Mouse (Mus musculus) megakaryocyte, embryonic 14.5 days (primary cell): ENCODE data around the gene 1110004F10Rik. TPM values are rescaled to one million over a fixed set of nuclear protein-coding genes. Genes with fewer than 3 reads are reported as not detected.
A peak's percentile ranks its signal among the peaks of the same experiment; 100 is the strongest.

ENCODE experiments used
- H3K27me3 ChIP-seq: replicated peaks from 2 replicates; pipeline ENCODE3; 2012; ENCODE audit warnings: inconsistent platforms
- H3K36me3 ChIP-seq: replicated peaks from 2 replicates; pipeline ENCODE3; 2012; ENCODE audit warnings: low read length, inconsistent platforms, mixed read lengths
- H3K4me1 ChIP-seq: 2 replicates; pipeline ENCODE4 v1.6.1; 2012; ENCODE audit warnings: inconsistent platforms
- H3K4me3 ChIP-seq: replicated peaks from 2 replicates; pipeline ENCODE3; 2012; ENCODE audit warnings: moderate library complexity, mild to moderate bottlenecking, inconsistent platforms
- H3K9me3 ChIP-seq: 2 replicates; pipeline ENCODE4 v1.6.1; 2012; ENCODE audit warnings: inconsistent platforms
- FLI1 ChIP-seq: IDR thresholded peaks from 2 replicates; pipeline ENCODE4 v1.6.1; 2012; ENCODE audit warnings: low read length, inconsistent platforms, mixed read lengths
- GATA1 ChIP-seq: IDR thresholded peaks from 3 replicates; pipeline ENCODE4 v1.6.1; 2012; ENCODE audit warnings: mixed read lengths, low read length, inconsistent platforms, borderline replicate concordance
- polyA plus RNA-seq: library from polyadenylated mRNA; stranded (reverse); fragments of >175 nt; gene quantifications from 2 replicates; pipeline ENCODE4 v1.2.3, GENCODE M21; 2012; ENCODE audit warnings: low replicate concordance; ENCODE audit not compliant: insufficient read depth

1110004F10Rik gene
- polyA plus RNA-seq: 10.6 and 59.4 TPM in 2 replicates

DNA sequence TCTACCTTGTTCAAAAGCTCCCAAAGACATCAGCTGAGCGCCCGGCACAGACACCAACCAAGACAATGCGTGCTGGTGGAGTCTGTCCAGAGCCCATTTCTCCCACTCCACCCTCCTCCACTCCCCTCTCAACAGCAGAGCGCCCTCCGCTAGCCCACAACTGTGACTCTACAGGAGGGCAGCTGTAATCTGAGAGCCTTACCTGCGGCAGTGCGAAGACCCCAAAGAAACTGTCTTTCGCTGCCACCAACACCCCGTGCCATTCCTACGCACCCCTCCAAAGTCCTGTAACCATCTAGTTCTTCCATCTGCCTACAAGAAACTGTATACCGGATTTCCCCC lies at the start of gene 1110004F10Rik:
TSS of gene 1110004F10Rik (plus strand) at position 202 of the 342 bp plus-strand sequence.
- H3K36me3 ChIP-seq: no peaks in the 10 kb centered on the region
- H3K9me3 ChIP-seq: 0 out of 2 replicates have a peak, but pooled peaks cover 2% of the 10 kb centered on the region
- H3K27me3 ChIP-seq: peaks cover 68% of the 10 kb centered on the region
- TF ChIP-seq FLI1 (no peak), GATA1 (no peak)
- peaks cover 45% of the 10 kb centered on the region for H3K4me1 ChIP-seq
- H3K4me3 ChIP-seq: peak within 1 kb of the TSS; percentile 94

DNA sequence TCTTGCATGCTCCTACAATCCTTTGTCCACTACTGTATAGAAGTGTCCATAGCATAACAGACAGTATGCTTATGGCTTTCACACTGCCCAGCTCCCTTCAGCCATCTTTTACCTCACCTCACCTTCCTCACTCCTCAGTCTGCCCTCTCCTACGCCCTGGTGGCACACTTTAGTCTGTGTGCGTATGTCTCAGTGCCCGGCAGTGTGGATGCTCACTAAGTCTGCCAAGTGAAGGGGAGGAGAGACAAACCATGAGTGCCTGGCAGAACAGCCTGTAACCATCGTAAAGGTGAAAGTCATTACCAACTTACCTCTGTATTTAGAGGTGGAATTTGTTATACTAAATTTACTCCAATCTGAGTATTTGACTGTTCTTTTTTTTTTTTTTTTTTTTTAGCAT lies 36.5 kb upstream of the 1110004F10Rik start:
- no peaks in the 10 kb centered on the region for H3K9me3 ChIP-seq
- no peaks in the 10 kb centered on the region for H3K27me3 ChIP-seq
- H3K4me3 ChIP-seq: peak overlapping the region; percentile 28
- TF ChIP-seq FLI1 (no peak), GATA1 (no peak)
- H3K4me1 ChIP-seq: no peaks in the 10 kb centered on the region
- no peaks in the 10 kb centered on the region for H3K36me3 ChIP-seq

DNA sequence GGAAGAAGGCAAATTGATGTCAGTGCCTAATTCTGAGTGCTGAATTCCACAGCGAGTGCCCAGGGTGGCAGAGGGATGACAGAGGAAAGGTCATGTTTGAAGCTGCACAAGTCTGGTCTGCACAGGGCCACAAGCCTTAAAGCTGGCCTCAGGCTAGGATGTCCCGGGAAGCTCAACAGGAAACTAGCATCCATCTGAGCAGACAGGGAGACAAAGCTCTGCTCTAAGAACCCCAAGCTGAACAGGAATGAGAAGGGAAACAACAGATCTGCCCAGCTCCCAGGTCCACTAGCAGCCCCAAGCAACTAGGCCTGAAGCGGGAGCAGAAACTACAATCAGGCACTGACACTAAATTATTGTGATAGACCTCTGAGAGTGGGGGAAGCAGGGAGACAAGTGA lies 9.2 kb upstream of the 1110004F10Rik start:
- TF ChIP-seq FLI1 (no peak), GATA1 (no peak)
- peaks cover 36% of the 10 kb centered on the region for H3K4me1 ChIP-seq
- no peak overlapping the region for H3K4me3 ChIP-seq
- no peaks in the 10 kb centered on the region for H3K36me3 ChIP-seq
- peaks cover 65% of the 10 kb centered on the region for H3K27me3 ChIP-seq
- no peaks in the 10 kb centered on the region for H3K9me3 ChIP-seq

DNA sequence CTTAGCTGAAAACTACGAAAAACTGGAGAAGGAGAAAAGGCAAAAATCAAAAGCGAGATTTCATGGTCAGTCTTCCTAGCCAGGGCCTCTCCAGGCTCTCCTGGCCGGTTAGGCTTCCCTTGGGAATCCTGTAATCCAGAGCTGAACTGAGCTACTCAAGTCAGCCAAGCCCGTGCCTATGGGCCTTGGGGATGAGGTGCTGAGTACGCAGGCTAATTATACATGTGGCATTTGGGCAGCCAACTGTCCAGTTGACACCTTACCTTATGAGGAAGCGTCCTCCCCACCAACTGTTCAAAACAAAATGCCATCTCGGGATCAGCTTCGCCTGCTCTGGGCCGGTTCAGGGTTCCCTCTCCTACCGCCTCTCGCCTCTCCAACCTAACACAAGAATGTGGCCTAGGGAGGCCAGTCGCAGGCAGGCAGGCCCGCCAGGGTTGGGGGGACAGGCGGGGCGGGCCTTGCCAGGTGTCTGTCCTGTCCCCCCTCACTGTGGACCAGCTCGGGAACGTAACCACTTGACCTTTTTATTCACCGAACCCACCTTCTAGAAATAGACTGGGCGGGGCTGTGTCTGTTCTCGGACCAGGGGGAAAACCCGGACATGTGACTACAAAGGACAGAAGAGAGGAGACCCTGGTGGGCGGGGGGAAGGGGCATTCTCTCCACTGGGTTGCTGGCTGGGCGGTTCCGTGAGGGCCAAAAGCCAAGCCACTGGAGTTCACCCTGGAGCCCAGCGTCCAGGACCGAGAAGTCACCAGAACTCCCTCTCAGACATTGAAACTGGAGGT lies 8.4 kb upstream of the 1110004F10Rik start:
- Histone ChIP-seq H3K4me1 (peaks cover 36% of the 10 kb centered on the region), H3K4me3 (peak overlapping the region; percentile 91), H3K36me3 (no peaks in the 10 kb centered on the region), H3K27me3 (peaks cover 70% of the 10 kb centered on the region), H3K9me3 (no peaks in the 10 kb centered on the region)
- TF ChIP-seq FLI1 (no peak), GATA1 (no peak)

DNA sequence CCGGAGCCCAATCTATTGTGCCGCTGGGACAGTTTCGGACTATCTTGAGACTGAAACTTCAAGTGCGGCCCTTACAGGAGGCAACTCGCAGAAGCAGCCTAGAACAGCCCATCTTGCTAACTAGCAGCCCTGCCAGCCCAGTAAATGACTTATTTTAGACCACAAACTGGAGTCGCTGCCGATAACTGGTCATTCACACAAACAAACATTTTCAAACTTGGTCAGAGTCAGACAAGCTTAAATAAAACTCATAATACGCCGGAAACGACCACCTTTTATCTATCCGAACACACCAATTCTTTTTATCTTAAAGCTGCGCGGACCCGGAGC lies 7.8 kb upstream of the 1110004F10Rik start:
- Histone ChIP-seq H3K4me3 (peak overlapping the region; percentile 91), H3K27me3 (peaks cover 74% of the 10 kb centered on the region), H3K4me1 (peaks cover 36% of the 10 kb centered on the region)

DNA sequence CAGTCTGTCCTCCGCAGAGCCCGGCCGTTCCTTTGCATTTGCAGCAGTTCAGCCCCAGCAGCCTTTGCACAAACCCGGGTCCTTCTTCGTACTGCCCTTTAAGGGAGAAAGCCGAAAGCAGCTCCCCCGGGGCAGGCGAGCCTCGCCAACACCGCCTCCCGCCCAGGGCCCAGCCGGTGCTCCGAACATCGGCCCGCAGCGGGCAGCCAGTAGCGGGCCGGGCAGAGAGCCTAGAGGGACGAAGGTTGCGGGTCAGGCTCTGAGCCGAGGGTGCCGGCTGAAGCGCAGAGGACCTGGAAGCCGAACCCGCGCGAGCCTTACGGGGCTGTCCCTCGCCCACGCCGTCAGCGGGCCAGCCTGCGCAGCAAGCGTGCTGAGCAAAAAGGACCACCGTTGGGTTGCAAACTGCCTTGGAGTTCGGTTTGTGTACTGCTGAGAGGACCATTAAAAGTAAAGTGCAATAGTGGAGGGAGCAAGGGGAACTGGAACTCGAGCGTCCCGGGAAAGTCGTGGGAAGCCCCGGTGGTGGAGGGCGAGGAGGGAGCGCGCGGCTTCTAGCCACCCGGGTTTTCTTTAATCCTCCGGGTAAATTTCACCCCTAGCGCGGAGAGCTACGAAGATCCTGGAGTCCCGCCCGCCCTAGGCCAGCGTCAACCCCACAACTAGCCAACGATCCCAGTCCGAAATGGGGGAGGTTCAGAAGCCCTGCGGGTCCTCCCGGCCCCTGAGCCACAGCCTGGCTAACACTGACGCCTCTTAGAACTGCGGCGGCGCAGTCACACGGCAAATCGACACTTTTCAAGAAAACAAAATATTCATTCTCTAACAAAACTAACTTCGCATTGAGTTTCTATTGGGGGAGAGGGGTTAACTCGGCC lies 7.2 kb upstream of the 1110004F10Rik start:
- H3K9me3 ChIP-seq: no peaks in the 10 kb centered on the region
- H3K4me3 ChIP-seq: peak overlapping the region; percentile 91
- peaks cover 80% of the 10 kb centered on the region for H3K27me3 ChIP-seq
- no peaks in the 10 kb centered on the region for H3K36me3 ChIP-seq
- H3K4me1 ChIP-seq: peaks cover 36% of the 10 kb centered on the region
- no peak for TF ChIP-seq FLI1
- no peak for TF ChIP-seq GATA1

More for the DNA sequence above, 7.8 kb upstream of the 1110004F10Rik start:
- H3K9me3 ChIP-seq: no peaks in the 10 kb centered on the region
- no peaks in the 10 kb centered on the region for H3K36me3 ChIP-seq
- no peak for TF ChIP-seq FLI1
- TF ChIP-seq GATA1: no peak

DNA sequence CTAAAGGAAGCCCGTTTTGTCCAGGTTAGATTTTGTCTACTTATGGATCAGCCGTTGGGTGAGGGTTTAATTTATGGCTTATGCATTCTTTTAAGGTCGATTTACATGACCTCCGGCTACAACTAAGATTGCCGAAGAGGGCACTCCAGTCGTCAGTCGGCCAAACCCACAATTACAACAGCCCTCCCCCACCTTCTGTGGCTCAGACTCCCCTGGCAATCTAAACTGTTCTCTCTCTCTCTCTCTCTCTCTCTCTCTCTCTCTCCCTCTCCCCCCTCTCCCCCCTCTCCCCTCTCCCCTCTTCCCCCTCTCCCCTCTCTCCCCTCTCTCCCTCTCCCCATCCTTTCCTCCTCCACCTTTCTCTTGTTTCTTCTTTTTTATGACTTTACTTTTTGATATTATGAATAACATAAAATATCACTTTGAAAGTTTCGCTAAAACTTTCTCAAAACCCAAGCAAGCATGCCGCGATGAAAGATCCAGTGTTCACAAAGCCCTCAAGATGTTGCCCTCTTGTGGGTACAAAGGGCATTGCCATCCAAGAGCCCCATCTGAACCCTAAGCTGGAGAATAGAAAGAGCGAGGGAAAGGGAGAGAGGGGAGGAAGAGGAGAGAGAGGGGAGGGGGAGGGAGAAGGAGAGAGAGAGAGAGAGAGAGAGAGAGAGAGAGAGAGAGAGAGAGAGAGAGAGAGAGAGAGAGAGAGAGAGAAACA lies 6.4 kb upstream of the 1110004F10Rik start:
- no peaks in the 10 kb centered on the region for H3K36me3 ChIP-seq
- peak overlapping the region; percentile 91 for H3K4me3 ChIP-seq
- H3K27me3 ChIP-seq: peaks cover 83% of the 10 kb centered on the region
- peaks cover 40% of the 10 kb centered on the region for H3K4me1 ChIP-seq
- TF ChIP-seq GATA1 (no peak), FLI1 (no peak)
- 0 out of 2 replicates have a peak, but pooled peaks cover 2% of the 10 kb centered on the region for H3K9me3 ChIP-seq

DNA sequence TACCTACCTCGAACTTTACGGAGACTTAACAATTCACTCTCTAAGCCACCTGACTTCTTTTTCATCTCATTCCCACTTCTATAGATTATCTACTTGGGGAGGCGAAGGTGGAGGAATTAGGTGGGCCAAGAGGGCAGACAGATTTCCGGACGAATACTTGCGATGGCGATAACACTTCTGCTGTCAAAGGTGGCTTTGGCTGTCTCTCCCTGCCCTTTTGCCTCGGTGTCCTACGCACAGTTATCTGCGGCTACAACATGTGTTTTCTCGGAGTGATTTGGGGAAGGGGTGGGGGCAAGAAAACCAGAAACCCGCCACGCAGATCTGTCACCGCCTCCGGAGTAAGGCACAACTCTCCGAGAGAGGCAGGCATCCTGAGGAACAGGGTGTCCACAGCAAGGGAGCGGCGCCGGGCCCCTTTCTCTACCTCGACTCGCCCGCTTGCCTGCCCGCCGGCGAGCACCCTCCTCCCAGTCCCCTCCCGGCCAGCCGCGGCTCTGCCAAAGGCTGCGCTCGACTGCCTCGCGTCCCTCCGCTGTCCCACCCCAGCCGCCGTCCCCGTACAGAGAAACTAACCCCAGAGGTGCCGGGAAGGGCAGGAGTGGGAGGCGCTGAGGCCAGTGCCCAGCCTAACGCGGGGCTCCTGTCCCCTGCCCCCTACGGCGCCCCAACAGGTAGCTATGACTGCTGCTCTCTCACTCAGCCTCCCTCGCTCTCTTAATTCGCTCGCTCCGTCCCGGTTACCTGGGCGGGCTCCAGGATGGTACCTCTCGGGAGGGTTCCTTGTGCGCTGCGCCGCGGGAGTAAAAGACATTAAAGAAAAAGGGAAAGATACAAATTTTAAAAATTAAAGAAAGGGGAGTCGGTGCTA lies 5.6 kb upstream of the 1110004F10Rik start:
- TF ChIP-seq FLI1: no peak
- TF ChIP-seq GATA1: no peak
- peaks cover 49% of the 10 kb centered on the region for H3K4me1 ChIP-seq
- H3K9me3 ChIP-seq: 0 out of 2 replicates have a peak, but pooled peaks cover 2% of the 10 kb centered on the region
- H3K27me3 ChIP-seq: peaks cover 90% of the 10 kb centered on the region
- H3K4me3 ChIP-seq: peak overlapping the region; percentile 91
- no peaks in the 10 kb centered on the region for H3K36me3 ChIP-seq
